Mouse (Mus musculus) midbrain, embryonic 14.5 days (tissue): ENCODE results near the gene Zfp366. TPM values are rescaled to one million over a fixed set of nuclear protein-coding genes. Genes with fewer than 3 reads are reported as not detected.

ENCODE experiments used
- ATAC-seq: fragments of 200-750 bp; cut with Nextera tagmentation; 2 replicates; pipeline ENCODE4 v1.8.0; 2017; ENCODE audit warnings: moderate number of reproducible peaks, moderate library complexity; ENCODE audit not compliant: low FRiP score, low TSS enrichment
- DNase-seq: peaks from one replicate; pipeline ENCODE4 v3.0.0-alpha.2; 2015
- H3K27ac ChIP-seq: fragments of 300-500 bp; sonication (generic); replicated peaks from 2 replicates; pipeline ENCODE4 v1.5.1; 2014; ENCODE audit warnings: mild to moderate bottlenecking, low read depth, low read length, moderate library complexity
- H3K27me3 ChIP-seq: fragments of 300-500 bp; sonication (generic); 2 replicates; pipeline ENCODE4 v1.6.1; 2014; ENCODE audit warnings: low read length, control low read depth, mixed read lengths; ENCODE audit not compliant: control insufficient read depth, insufficient read depth
- H3K36me3 ChIP-seq: fragments of 300-500 bp; sonication (generic); 2 replicates; pipeline ENCODE4 v1.6.1; 2014; ENCODE audit warnings: low read length, control low read depth; ENCODE audit not compliant: control insufficient read depth, insufficient read depth
- H3K4me1 ChIP-seq: fragments of 300-500 bp; sonication (generic); 2 replicates; pipeline ENCODE4 v1.6.1; 2014; ENCODE audit warnings: mild to moderate bottlenecking, antibody characterized with exemption, low read length, control low read depth; ENCODE audit not compliant: control insufficient read depth, insufficient read depth
- H3K4me2 ChIP-seq: fragments of 300-500 bp; sonication (generic); 2 replicates; pipeline ENCODE4 v1.6.1; 2014; ENCODE audit warnings: mild to moderate bottlenecking, low read length, moderate library complexity
- H3K4me3 ChIP-seq: fragments of 300-500 bp; sonication (generic); replicated peaks from 2 replicates; pipeline ENCODE4 v1.5.1; 2014; ENCODE audit warnings: low read depth, low read length
- H3K9ac ChIP-seq: fragments of 300-500 bp; sonication (generic); replicated peaks from 2 replicates; pipeline ENCODE4 v1.6.1; 2014; ENCODE audit warnings: mild to moderate bottlenecking, low read length, moderate library complexity
- H3K9me3 ChIP-seq: fragments of 300-500 bp; sonication (generic); 2 replicates; pipeline ENCODE4 v1.6.1; 2016; ENCODE audit warnings: low read length, control low read depth, mixed read lengths; ENCODE audit not compliant: control insufficient read depth
- WGBS: fragments of 180-500 bp; shearing (Covaris S2); extraction: QIAGEN DNeasy Blood & Tissue Kit; methylation state at CpG from one replicate; pipeline ENCODE4 v1.1.7; 2014; 5-methylcytosine and 5-hydroxymethylcytosine counted together
- polyA plus RNA-seq: library from polyadenylated mRNA; unstranded; fragments of >200 nt; fragmentation: Nextera tagmentation; extraction: Ambion mirVana; gene quantifications from 2 replicates; pipeline ENCODE4 v1.2.1, GENCODE M21; 2014

Gene Zfp366
- polyA plus RNA-seq, 1 experiment from 2014 or later: 0.79 TPM

DNA sequence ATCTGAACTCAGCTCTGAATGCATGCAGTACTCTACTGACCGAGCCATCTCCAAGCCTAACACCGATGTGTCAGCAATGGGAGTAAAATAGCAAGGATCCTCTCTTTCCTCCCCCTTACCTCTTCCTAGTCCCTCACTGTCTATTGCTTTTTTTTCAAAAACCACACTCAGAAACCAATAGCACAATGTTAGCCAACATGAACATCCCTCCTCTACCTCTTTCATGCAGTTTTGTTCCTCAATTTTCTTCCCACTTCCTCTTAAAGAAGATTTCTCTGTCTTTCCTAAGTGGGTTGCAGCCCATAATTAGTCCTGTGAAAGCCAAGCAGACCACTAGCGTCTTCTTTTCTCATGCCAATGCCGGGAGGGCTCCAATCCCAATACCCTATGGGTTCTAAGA is 102.6 kb downstream of the Zfp366 start:
- 91% methylated on average over 4 of the region's 4 CpGs for WGBS
- no peak overlapping the region for H3K4me3 ChIP-seq
- no peak for DNase-seq

DNA sequence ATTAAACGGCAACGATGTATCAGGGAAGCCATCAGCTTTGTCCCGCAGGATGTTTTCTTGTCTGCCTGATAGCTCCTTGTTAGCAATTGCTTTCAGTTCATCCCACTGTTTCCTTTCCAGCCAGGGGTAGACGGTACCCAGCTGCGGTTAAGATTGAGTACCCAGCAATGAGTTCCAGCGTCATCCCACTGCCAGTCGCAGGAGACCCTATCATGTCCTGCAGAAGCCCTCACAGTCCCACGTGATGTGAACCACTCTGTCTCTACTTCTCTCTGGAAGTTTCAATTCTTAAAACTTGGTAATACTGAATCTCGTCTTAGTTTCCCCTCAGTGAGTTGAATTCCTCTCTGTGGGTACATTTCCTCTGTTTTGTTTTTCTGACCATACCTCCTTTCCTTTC is 103.2 kb downstream of the Zfp366 start:
- 94% methylated on average over 9 of the region's 9 CpGs for WGBS
- DNase-seq: no peak
- no peak overlapping the region for H3K9ac ChIP-seq
- H3K36me3 ChIP-seq: no peaks in the 10 kb centered on the region
- no peak overlapping the region for H3K4me3 ChIP-seq
- no peak for ATAC-seq
- H3K27me3 ChIP-seq: no peaks in the 10 kb centered on the region
- no peaks in the 10 kb centered on the region for H3K9me3 ChIP-seq
- H3K27ac ChIP-seq: no peak overlapping the region
- peaks cover 21% of the 10 kb centered on the region for H3K4me1 ChIP-seq
- H3K4me2 ChIP-seq: no peak overlapping the region

More for the DNA sequence above, 102.6 kb downstream of the Zfp366 start:
- Histone ChIP-seq H3K4me2 (no peak overlapping the region), H3K9ac (no peak overlapping the region), H3K36me3 (no peaks in the 10 kb centered on the region), H3K27ac (no peak overlapping the region), H3K27me3 (no peaks in the 10 kb centered on the region), H3K4me1 (peaks cover 21% of the 10 kb centered on the region), H3K9me3 (no peaks in the 10 kb centered on the region)
- no peak for ATAC-seq

DNA sequence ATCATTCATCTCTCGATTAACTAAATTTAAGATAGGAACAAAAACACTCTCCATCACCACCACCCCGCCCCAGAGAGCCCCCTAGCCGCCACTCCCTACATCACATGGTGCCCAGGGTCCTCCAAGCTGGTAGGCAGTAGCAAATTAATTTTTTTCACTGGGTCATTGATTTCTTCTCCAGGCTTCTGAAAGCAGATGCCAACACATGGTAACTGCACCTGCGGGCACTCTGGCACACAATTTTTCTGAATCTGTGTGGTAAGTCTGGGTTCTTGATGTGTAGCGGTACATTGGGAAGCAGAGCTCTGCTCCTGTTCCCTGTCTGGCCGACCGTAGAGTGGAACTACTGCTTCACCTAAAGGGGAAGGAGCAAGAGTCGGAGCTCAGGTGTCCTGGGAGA is 106.1 kb downstream of the Zfp366 start:
- WGBS: 90% methylated on average over 8 of the region's 8 CpGs
- H3K9ac ChIP-seq: no peak overlapping the region

DNA sequence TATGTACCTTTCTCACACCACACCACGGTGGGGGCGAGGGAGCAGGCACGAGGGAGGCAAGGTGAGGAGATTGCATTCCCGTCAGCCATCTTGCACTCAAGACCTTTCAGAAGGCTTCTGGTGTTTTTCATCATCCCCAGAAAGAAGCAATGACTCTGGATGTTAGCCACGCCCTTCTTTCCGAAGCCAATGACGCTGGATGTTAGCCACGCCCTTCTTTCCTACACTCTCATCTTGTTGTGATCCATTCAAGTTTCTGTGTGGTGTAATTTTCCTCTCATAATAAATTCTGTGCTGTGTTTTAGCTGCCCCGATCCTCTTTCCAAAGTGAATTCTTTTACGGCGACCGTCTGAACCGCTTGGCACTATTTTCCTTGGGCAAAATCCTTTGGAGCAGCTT is 109.6 kb downstream of the Zfp366 start:
- H3K4me1 ChIP-seq: no peaks in the 10 kb centered on the region
- 94% methylated on average over 13 of the region's 13 CpGs for WGBS

More for the DNA sequence above, 106.1 kb downstream of the Zfp366 start:
- no peak overlapping the region for H3K4me2 ChIP-seq
- H3K27me3 ChIP-seq: no peaks in the 10 kb centered on the region
- no peak overlapping the region for H3K4me3 ChIP-seq
- H3K4me1 ChIP-seq: 0 out of 2 replicates have a peak, but pooled peaks cover 2% of the 10 kb centered on the region
- no peaks in the 10 kb centered on the region for H3K9me3 ChIP-seq
- ATAC-seq: no peak
- DNase-seq: no peak
- H3K27ac ChIP-seq: no peak overlapping the region
- H3K36me3 ChIP-seq: no peaks in the 10 kb centered on the region

DNA sequence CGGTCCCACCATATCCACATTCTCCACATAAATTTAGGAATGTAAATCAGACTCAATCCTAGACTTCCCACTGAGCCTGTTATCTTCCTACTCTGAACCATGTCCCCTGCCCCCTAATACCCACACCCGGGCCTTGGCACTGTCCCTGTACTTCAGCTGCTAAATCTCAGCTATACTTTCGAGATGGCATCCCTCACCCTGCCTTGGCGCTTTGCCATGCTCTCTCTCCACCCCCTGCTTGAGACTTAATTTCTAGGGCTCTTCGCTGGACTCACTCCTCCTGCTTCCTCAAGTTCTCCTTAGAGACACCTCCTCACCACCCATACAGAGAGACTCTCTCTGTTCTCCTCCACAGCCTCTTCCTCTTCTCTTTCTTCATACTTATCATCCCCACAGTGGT is 115.3 kb downstream of the Zfp366 start:
- ATAC-seq (no peak), DNase-seq (no peak)
- Histone ChIP-seq H3K36me3 (no peaks in the 10 kb centered on the region), H3K9ac (no peak overlapping the region), H3K27ac (no peak overlapping the region), H3K4me3 (no peak overlapping the region), H3K9me3 (no peaks in the 10 kb centered on the region), H3K4me2 (no peak overlapping the region), H3K4me1 (no peaks in the 10 kb centered on the region), H3K27me3 (no peaks in the 10 kb centered on the region)
- WGBS: 84% methylated on average over 5 of the region's 5 CpGs

More for the DNA sequence above, 109.6 kb downstream of the Zfp366 start:
- no peak for ATAC-seq
- no peak overlapping the region for H3K27ac ChIP-seq
- no peak overlapping the region for H3K4me2 ChIP-seq
- DNase-seq: no peak
- no peaks in the 10 kb centered on the region for H3K36me3 ChIP-seq
- H3K9ac ChIP-seq: no peak overlapping the region
- H3K9me3 ChIP-seq: no peaks in the 10 kb centered on the region
- no peaks in the 10 kb centered on the region for H3K27me3 ChIP-seq
- no peak overlapping the region for H3K4me3 ChIP-seq

Other genes with a start within 250 kb of the Zfp366 start
- gene 1700024P04Rik, start 200.3 kb upstream of the Zfp366 start, polyA plus RNA-seq: not detected in 2 replicates
- 57.3 and 62.2 TPM in 2 replicates for gene Ptcd2, start 159.9 kb downstream of the Zfp366 start, polyA plus RNA-seq
- 36.5 and 38.2 TPM in 2 replicates for gene Mrps27, start 160.0 kb downstream of the Zfp366 start, polyA plus RNA-seq